Mouse (Mus musculus): ENCODE data around the gene Rai1.

- TF ChIP-seq CTCF (IDR thresholded peaks at IDR 0.05; ENCODE audit: low read depth) (peak; percentile 83), EP300 (IDR thresholded peaks at IDR 0.05; ENCODE audit: low read depth) (no peak)
These were observed 34.2 kb upstream of the Rai1 start for GRCm38 (mm10) chr11:60070599-60070998.
